In genomic region chr9:65531283-65531682, GRCm38 (mm10) we compare ENCODE assay signal across 26 mouse cellular contexts. TPM values are rescaled to one million over a fixed set of nuclear protein-coding genes. Genes with fewer than 3 reads are reported as not detected.
DNase-seq lines count a peak whose midpoint lies in the region; ATAC-seq lines count a peak whose summit lies in the region.
"Had no signal": no experiment of that assay in that cellular context is flagged by ENCODE, and none has a peak within 500 bp of the region (broad histone marks: within the 10 kb centered on the region; RNA-seq: fewer than 3 reads in every experiment).

No protein-coding gene starts in this region.

- no peaks in the 10 kb centered on the region for H3K36me3 ChIP-seq in forebrain, embryonic 10.5 days (replicated peaks)
- no peaks in the 10 kb centered on the region for H3K36me3 ChIP-seq in forebrain, embryonic 14.5 days (ENCODE audit: control insufficient read depth, insufficient read depth, low read length)
- no peaks in the 10 kb centered on the region for H3K36me3 ChIP-seq in hindbrain, embryonic 10.5 days
- H3K36me3 ChIP-seq in hindbrain, embryonic 11.5 days (ENCODE audit: control insufficient read depth, insufficient read depth, low read length) = no peaks in the 10 kb centered on the region
- H3K36me3 ChIP-seq in liver, embryonic 13.5 days = no peaks in the 10 kb centered on the region
- H3K36me3 ChIP-seq in embryonic facial prominence, embryonic 15.5 days = no peaks in the 10 kb centered on the region
- H3K36me3 ChIP-seq: embryonic facial prominence, embryonic 13.5 days; G1E had no signal

- no peaks in the 10 kb centered on the region for H3K27me3 ChIP-seq in forebrain, embryonic 10.5 days (ENCODE audit: poor library complexity, severe bottlenecking)
- H3K27me3 ChIP-seq in forebrain, embryonic 14.5 days (replicated peaks; ENCODE audit: control insufficient read depth, insufficient read depth, low read length) = no peaks in the 10 kb centered on the region
- no peaks in the 10 kb centered on the region for H3K27me3 ChIP-seq in hindbrain, embryonic 10.5 days (ENCODE audit: insufficient read depth, poor library complexity, severe bottlenecking)
- no peaks in the 10 kb centered on the region for H3K27me3 ChIP-seq in hindbrain, embryonic 11.5 days (ENCODE audit: control insufficient read depth, insufficient read depth, low read length)
- no peaks in the 10 kb centered on the region for H3K27me3 ChIP-seq in liver, embryonic 13.5 days
- no peaks in the 10 kb centered on the region for H3K27me3 ChIP-seq in embryonic facial prominence, embryonic 15.5 days
- H3K27me3 ChIP-seq: CH12.LX; embryonic facial prominence, embryonic 13.5 days; forebrain, embryonic 13.5 days; Patski had no signal

- no peak overlapping the region for H3K4me2 ChIP-seq in forebrain, embryonic 14.5 days (ENCODE audit: low read length)
- no peak overlapping the region for H3K4me2 ChIP-seq in hindbrain, embryonic 11.5 days (replicated peaks; ENCODE audit: low read depth, low read length)
- H3K4me2 ChIP-seq in liver, embryonic 13.5 days = no peak overlapping the region
- no peak overlapping the region for H3K4me2 ChIP-seq in embryonic facial prominence, embryonic 15.5 days (replicated peaks)
- H3K4me2 ChIP-seq: embryonic facial prominence, embryonic 13.5 days; forebrain, embryonic 13.5 days had no signal

- no peak for ATAC-seq in forebrain, embryonic 14.5 days
- ATAC-seq in hindbrain, embryonic 11.5 days (ENCODE audit: low FRiP score) = no peak
- no peak for ATAC-seq in liver, embryonic 13.5 days (ENCODE audit: low read depth)
- ATAC-seq in embryonic facial prominence, embryonic 15.5 days (ENCODE audit: insufficient number of reproducible peaks, low FRiP score, low TSS enrichment, low read depth) = peak; percentile 65; the same call in 1 of the 2 replicates
- ATAC-seq: activated CD4-positive, CD25-positive, alpha-beta regulatory T cell, adult 4 months; CD4-positive, CD25-positive, alpha-beta regulatory T cell, adult 4 months; forebrain, embryonic 13.5 days; forebrain, embryonic 16.5 days; Patski had no signal

- WGBS in forebrain, embryonic 10.5 days = 83% methylated on average over 5 of the region's 5 CpGs
- WGBS in forebrain, embryonic 14.5 days = 84% methylated on average over 5 of the region's 5 CpGs
- 77% methylated on average over 5 of the region's 5 CpGs for WGBS in hindbrain, embryonic 10.5 days
- 91% methylated on average over 5 of the region's 5 CpGs for WGBS in hindbrain, embryonic 11.5 days
- WGBS in liver, embryonic 13.5 days (ENCODE audit: insufficient replicate concordance) = 84% methylated on average over 5 of the region's 5 CpGs
- 71% methylated on average over 5 of the region's 5 CpGs for WGBS in embryonic facial prominence, embryonic 15.5 days

- H3K4me1 ChIP-seq in forebrain, embryonic 10.5 days = no peaks in the 10 kb centered on the region
- no peaks in the 10 kb centered on the region for H3K4me1 ChIP-seq in forebrain, embryonic 14.5 days (ENCODE audit: control insufficient read depth, insufficient read depth, low read length)
- H3K4me1 ChIP-seq in hindbrain, embryonic 10.5 days (replicated peaks) = 0 out of 2 replicates have a peak, but pooled peaks cover 4% of the 10 kb centered on the region
- H3K4me1 ChIP-seq in hindbrain, embryonic 11.5 days (replicated peaks; ENCODE audit: control insufficient read depth, insufficient read depth, low read length) = no peaks in the 10 kb centered on the region
- H3K4me1 ChIP-seq in liver, embryonic 13.5 days (replicated peaks) = peaks cover 83% of the 10 kb centered on the region
- peaks cover 3% of the 10 kb centered on the region; the same call in 1 of the 2 replicates for H3K4me1 ChIP-seq in embryonic facial prominence, embryonic 15.5 days
- H3K4me1 ChIP-seq: embryonic facial prominence, embryonic 13.5 days; forebrain, embryonic 13.5 days had no signal

- no peaks in the 10 kb centered on the region; the same call in 1 of the 2 replicates for H3K9me3 ChIP-seq in forebrain, embryonic 10.5 days
- no peaks in the 10 kb centered on the region for H3K9me3 ChIP-seq in forebrain, embryonic 14.5 days (replicated peaks; ENCODE audit: control insufficient read depth, low read length)
- H3K9me3 ChIP-seq in hindbrain, embryonic 10.5 days = peaks cover 5% of the 10 kb centered on the region
- no peaks in the 10 kb centered on the region for H3K9me3 ChIP-seq in hindbrain, embryonic 11.5 days (ENCODE audit: control insufficient read depth, low read length)
- H3K9me3 ChIP-seq in liver, embryonic 13.5 days (replicated peaks) = no peaks in the 10 kb centered on the region
- no peaks in the 10 kb centered on the region for H3K9me3 ChIP-seq in embryonic facial prominence, embryonic 15.5 days (replicated peaks)
- H3K9me3 ChIP-seq: embryonic facial prominence, embryonic 13.5 days; forebrain, embryonic 13.5 days; G1E had no signal

- no peak for DNase-seq in forebrain, embryonic 10.5 days (ENCODE audit: extremely low spot score, low spot score)
- DNase-seq in forebrain, embryonic 14.5 days (ENCODE audit: low spot score) = no peak
- no peak for DNase-seq in hindbrain, embryonic 10.5 days (ENCODE audit: low spot score)
- DNase-seq in hindbrain, embryonic 11.5 days (ENCODE audit: low spot score) = no peak
- no peak for DNase-seq in liver, embryonic 13.5 days
- no peak for DNase-seq in liver
- DNase-seq in urinary bladder, postnatal 4 days (ENCODE audit: low spot score in 2 of 2) = no peak
- DNase-seq: adrenal gland, adult 8-10 months; adrenal gland, postnatal 14 days; adrenal gland, postnatal 36 days; B cell, adult 2 months; cerebellum, adult 11-12 months; cerebellum, adult 2 months; cerebellum, adult 9-10 months; cerebellum, postnatal 25 days had no signal

- peak overlapping the region; percentile 40; the same call in 1 of the 2 replicates for H3K27ac ChIP-seq in forebrain, embryonic 10.5 days
- H3K27ac ChIP-seq in forebrain, embryonic 14.5 days (ENCODE audit: low read depth, low read length) = no peak overlapping the region
- H3K27ac ChIP-seq in hindbrain, embryonic 10.5 days = 0 out of 2 replicates have a peak overlapping the region, but pooled peaks have one; percentile 17
- no peak overlapping the region for H3K27ac ChIP-seq in hindbrain, embryonic 11.5 days (ENCODE audit: low read depth, low read length)
- no peak overlapping the region for H3K27ac ChIP-seq in liver, embryonic 13.5 days
- no peak overlapping the region for H3K27ac ChIP-seq in embryonic facial prominence, embryonic 15.5 days (replicated peaks)
- H3K27ac ChIP-seq: embryonic facial prominence, embryonic 13.5 days; forebrain, embryonic 13.5 days had no signal

- H3K9ac ChIP-seq in forebrain, embryonic 14.5 days (ENCODE audit: low read length) = no peak overlapping the region
- H3K9ac ChIP-seq in hindbrain, embryonic 11.5 days (ENCODE audit: low read depth, low read length) = no peak overlapping the region
- H3K9ac ChIP-seq in liver, embryonic 13.5 days = 0 out of 2 replicates have a peak overlapping the region, but pooled peaks have one; percentile 14
- no peak overlapping the region for H3K9ac ChIP-seq in embryonic facial prominence, embryonic 15.5 days
- H3K9ac ChIP-seq: embryonic facial prominence, embryonic 13.5 days; forebrain, embryonic 13.5 days had no signal

- H3K4me3 ChIP-seq in forebrain, embryonic 10.5 days = no peak overlapping the region
- no peak overlapping the region for H3K4me3 ChIP-seq in forebrain, embryonic 14.5 days (ENCODE audit: low read depth, low read length)
- no peak overlapping the region for H3K4me3 ChIP-seq in hindbrain, embryonic 10.5 days
- no peak overlapping the region for H3K4me3 ChIP-seq in hindbrain, embryonic 11.5 days (ENCODE audit: low read depth, low read length)
- no peak overlapping the region for H3K4me3 ChIP-seq in liver, embryonic 13.5 days (replicated peaks)
- H3K4me3 ChIP-seq in embryonic facial prominence, embryonic 15.5 days (replicated peaks) = no peak overlapping the region
- H3K4me3 ChIP-seq: embryonic facial prominence, embryonic 13.5 days; erythroblast, embryonic 14.5 days; forebrain, embryonic 13.5 days had no signal

RNA-seq across cellular contexts. Expression of gene Ankdd1a, which starts 11.3 kb away (rescaled TPM):
- not detected in 2 replicates for polyA plus RNA-seq in forebrain, embryonic 10.5 days (2016; fragmentation: Nextera tagmentation; extraction: Ambion mirVana)
- polyA plus RNA-seq in forebrain, embryonic 14.5 days (2014; fragmentation: Nextera tagmentation; extraction: Ambion mirVana) = not detected in 2 replicates
- 0.11 TPM in 1 of 2 replicates, not detected in the other for polyA plus RNA-seq in hindbrain, embryonic 10.5 days (2016; fragmentation: Nextera tagmentation; extraction: Ambion mirVana)
- polyA plus RNA-seq in hindbrain, embryonic 11.5 days (2014; fragmentation: Nextera tagmentation; extraction: Ambion mirVana) = 0.20 and 0.71 TPM in 2 replicates
- not detected in 2 replicates for polyA plus RNA-seq in liver, embryonic 13.5 days (2015; fragmentation: Nextera tagmentation; extraction: Ambion mirVana)
- 0.32 and 0.51 TPM in 2 replicates for polyA plus RNA-seq in embryonic facial prominence, embryonic 15.5 days (2015; fragmentation: Nextera tagmentation; extraction: Ambion mirVana)
- polyA plus RNA-seq: embryonic facial prominence, embryonic 11.5 days; embryonic facial prominence, embryonic 13.5 days; erythroblast, embryonic 14.5 days; forebrain, embryonic 13.5 days; G1E; Patski had no signal

RNA-seq across cellular contexts. Expression of gene Plekho2, which starts 48.6 kb away (rescaled TPM):
- polyA plus RNA-seq in forebrain, embryonic 10.5 days (2016; fragmentation: Nextera tagmentation; extraction: Ambion mirVana) = 11.1 and 11.9 TPM in 2 replicates
- polyA plus RNA-seq in forebrain, embryonic 14.5 days (2014; fragmentation: Nextera tagmentation; extraction: Ambion mirVana) = 3.6 and 3.9 TPM in 2 replicates
- 14.5 and 15.2 TPM in 2 replicates for polyA plus RNA-seq in hindbrain, embryonic 10.5 days (2016; fragmentation: Nextera tagmentation; extraction: Ambion mirVana)
- 10.2 and 10.7 TPM in 2 replicates for polyA plus RNA-seq in hindbrain, embryonic 11.5 days (2014; fragmentation: Nextera tagmentation; extraction: Ambion mirVana)
- polyA plus RNA-seq in liver, embryonic 13.5 days (2015; fragmentation: Nextera tagmentation; extraction: Ambion mirVana) = 24.2 and 31.6 TPM in 2 replicates
- 15.0 and 16.0 TPM in 2 replicates for polyA plus RNA-seq in embryonic facial prominence, embryonic 15.5 days (2015; fragmentation: Nextera tagmentation; extraction: Ambion mirVana)

RNA-seq across cellular contexts. Expression of gene Pif1, which starts 55.7 kb away (rescaled TPM):
- 30.9 and 31.9 TPM in 2 replicates for polyA plus RNA-seq in forebrain, embryonic 10.5 days (2016; fragmentation: Nextera tagmentation; extraction: Ambion mirVana)
- polyA plus RNA-seq in forebrain, embryonic 14.5 days (2014; fragmentation: Nextera tagmentation; extraction: Ambion mirVana) = 5.8 and 6.3 TPM in 2 replicates
- 24.2 and 27.2 TPM in 2 replicates for polyA plus RNA-seq in hindbrain, embryonic 10.5 days (2016; fragmentation: Nextera tagmentation; extraction: Ambion mirVana)
- polyA plus RNA-seq in hindbrain, embryonic 11.5 days (2014; fragmentation: Nextera tagmentation; extraction: Ambion mirVana) = 9.9 and 12.5 TPM in 2 replicates
- 11.0 and 13.8 TPM in 2 replicates for polyA plus RNA-seq in liver, embryonic 13.5 days (2015; fragmentation: Nextera tagmentation; extraction: Ambion mirVana)
- polyA plus RNA-seq in embryonic facial prominence, embryonic 15.5 days (2015; fragmentation: Nextera tagmentation; extraction: Ambion mirVana) = 10.8 and 11.5 TPM in 2 replicates

Comparison
In these comparisons a context has a peak if more than half of its experiments do, and no peak if none do; other contexts are left out.
1. H3K27ac ChIP-seq: peak in forebrain, embryonic 10.5 days (single experiment) and hindbrain, embryonic 10.5 days (single experiment); none in forebrain, embryonic 14.5 days (single experiment), hindbrain, embryonic 11.5 days (single experiment), liver, embryonic 13.5 days (single experiment) and embryonic facial prominence, embryonic 15.5 days (single experiment).